Mouse (Mus musculus): ENCODE measurements around the gene D10Wsu102e.

The D10Wsu102e gene

GRCm38 (mm10) chr10:83359956-83360355 is at the start of gene D10Wsu102e:
Gene D10Wsu102e (plus strand): TSS chr10:83360221.
- DNase-seq (ENCODE audit: low read depth) = peak; percentile 97

- no peak for DNase-seq (ENCODE audit: low read depth)
Observed at GRCm38 (mm10) chr10:83310356-83310755, 49.7 kb upstream of the D10Wsu102e start.

GRCm38 (mm10) chr10:83313033-83313432 is 47.0 kb upstream of the D10Wsu102e start:
- DNase-seq (ENCODE audit: low read depth) = no peak

- DNase-seq (ENCODE audit: low read depth) = no peak
Observed at GRCm38 (mm10) chr10:83320396-83320795, 39.6 kb upstream of the D10Wsu102e start.

GRCm38 (mm10) chr10:83320870-83321269 is 39.2 kb upstream of the D10Wsu102e start:
- DNase-seq (ENCODE audit: low read depth) = no peak

- no peak for DNase-seq (ENCODE audit: low read depth)
Observed at GRCm38 (mm10) chr10:83321528-83321927, 38.5 kb upstream of the D10Wsu102e start.

GRCm38 (mm10) chr10:83322551-83323100 is 37.4 kb upstream of the D10Wsu102e start:
- no peak for DNase-seq (ENCODE audit: low read depth)

- no peak for DNase-seq (ENCODE audit: low read depth)
Observed at GRCm38 (mm10) chr10:83324871-83325270, 35.1 kb upstream of the D10Wsu102e start.

GRCm38 (mm10) chr10:83325903-83326302 is 34.1 kb upstream of the D10Wsu102e start:
- no peak for DNase-seq (ENCODE audit: low read depth)

- DNase-seq (ENCODE audit: low read depth) = no peak
Observed at GRCm38 (mm10) chr10:83326648-83327285, 33.3 kb upstream of the D10Wsu102e start.

GRCm38 (mm10) chr10:83328791-83329190 is 31.2 kb upstream of the D10Wsu102e start:
- no peak for DNase-seq (ENCODE audit: low read depth)

- peak; percentile 64 for DNase-seq (ENCODE audit: low read depth)
Observed at GRCm38 (mm10) chr10:83330336-83330735, 29.7 kb upstream of the D10Wsu102e start.

- no peak for DNase-seq (ENCODE audit: low read depth)
Observed at GRCm38 (mm10) chr10:83331811-83332210, 28.2 kb upstream of the D10Wsu102e start.

GRCm38 (mm10) chr10:83332581-83332980 is 27.4 kb upstream of the D10Wsu102e start:
- no peak for DNase-seq (ENCODE audit: low read depth)

GRCm38 (mm10) chr10:83336336-83336735 is 23.7 kb upstream of the D10Wsu102e start:
- no peak for DNase-seq (ENCODE audit: low read depth)

GRCm38 (mm10) chr10:83337159-83337951 is 22.7 kb upstream of the D10Wsu102e start, which contains the start of gene Slc41a2:
Gene Slc41a2 (minus strand): TSS chr10:83337882.
- DNase-seq (ENCODE audit: low read depth) = peak; percentile 36

- peak; percentile 18 for DNase-seq (ENCODE audit: low read depth)
Observed at GRCm38 (mm10) chr10:83337971-83338598, 21.9 kb upstream of the D10Wsu102e start.

- no peak for DNase-seq (ENCODE audit: low read depth)
Observed at GRCm38 (mm10) chr10:83341226-83341625, 18.8 kb upstream of the D10Wsu102e start.

GRCm38 (mm10) chr10:83343171-83343570 is 16.9 kb upstream of the D10Wsu102e start:
- DNase-seq (ENCODE audit: low read depth) = no peak

- DNase-seq (ENCODE audit: low read depth) = no peak
Observed at GRCm38 (mm10) chr10:83343828-83344685, 16.0 kb upstream of the D10Wsu102e start.

GRCm38 (mm10) chr10:83345693-83346358 is 14.2 kb upstream of the D10Wsu102e start:
- no peak for DNase-seq (ENCODE audit: low read depth)

Data from naive thymus-derived CD4-positive, alpha-beta T cell, adult 2 months (primary cell).